Mouse (Mus musculus): Measurements from ENCODE around the gene Idh2. TPM values are rescaled to one million over a fixed set of nuclear protein-coding genes. Genes with fewer than 3 reads are reported as not detected.
"Not testable (repeated sequence)": the region's sequence is repeated elsewhere in the genome, so short reads cannot be mapped to it uniquely, and the experiment has no call there.

The Idh2 gene
- polyA plus RNA-seq, 2 experiments: 457 to 595 TPM

GRCm38 (mm10) chr7:80053147-80053546, 62.0 kb downstream of the Idh2 start:
- ATAC-seq (ENCODE audit: low FRiP score, low read depth) (no peak), DNase-seq (ENCODE audit: low spot score) (no peak)
- 83% methylated on average over 9 of the region's 9 CpGs for WGBS
- Histone ChIP-seq H3K27me3 (ENCODE audit: control insufficient read depth, insufficient read depth, low read length) (no peaks in the 10 kb centered on the region), H3K27ac (replicated peaks; ENCODE audit: low read depth, low read length) (no peak overlapping the region), H3K9me3 (ENCODE audit: control insufficient read depth, low read length) (no peaks in the 10 kb centered on the region), H3K4me2 (replicated peaks; ENCODE audit: low read depth, low read length, severe bottlenecking) (no peak overlapping the region), H3K36me3 (ENCODE audit: control insufficient read depth, insufficient read depth, low read length) (peaks cover 4% of the 10 kb centered on the region; the same call in 1 of the 2 replicates), H3K4me1 (ENCODE audit: control insufficient read depth, insufficient read depth, low read length) (peaks cover 22% of the 10 kb centered on the region), H3K9ac (ENCODE audit: low read depth, low read length, severe bottlenecking) (no peak overlapping the region), H3K4me3 (replicated peaks; ENCODE audit: low read length) (no peak overlapping the region)
- no peak for TF ChIP-seq POLR2A (IDR thresholded peaks at IDR 0.05; ENCODE audit: borderline replicate concordance, extremely low read depth, insufficient read depth, insufficient read length)

GRCm38 (mm10) chr7:80052261-80052660, 62.9 kb downstream of the Idh2 start:
- Histone ChIP-seq H3K4me1 (ENCODE audit: control insufficient read depth, insufficient read depth, low read length) (peaks cover 26% of the 10 kb centered on the region), H3K36me3 (ENCODE audit: control insufficient read depth, insufficient read depth, low read length) (no peaks in the 10 kb centered on the region), H3K9me3 (ENCODE audit: control insufficient read depth, low read length) (no peaks in the 10 kb centered on the region), H3K27me3 (ENCODE audit: control insufficient read depth, insufficient read depth, low read length) (no peaks in the 10 kb centered on the region), H3K9ac (ENCODE audit: low read depth, low read length, severe bottlenecking) (no peak overlapping the region), H3K4me2 (replicated peaks; ENCODE audit: low read depth, low read length, severe bottlenecking) (no peak overlapping the region), H3K27ac (replicated peaks; ENCODE audit: low read depth, low read length) (no peak overlapping the region), H3K4me3 (replicated peaks; ENCODE audit: low read length) (no peak overlapping the region)
- ATAC-seq (ENCODE audit: low FRiP score, low read depth) (no peak), DNase-seq (ENCODE audit: low spot score) (peak; percentile 63)
- 50% methylated on average over 11 of the region's 11 CpGs for WGBS
- no peak for TF ChIP-seq POLR2A (IDR thresholded peaks at IDR 0.05; ENCODE audit: borderline replicate concordance, extremely low read depth, insufficient read depth, insufficient read length)

GRCm38 (mm10) chr7:80051835-80052234, 63.4 kb downstream of the Idh2 start:
- ATAC-seq (ENCODE audit: low FRiP score, low read depth): peak; percentile 46; the same call in 1 of the 2 replicates
- peaks cover 27% of the 10 kb centered on the region for H3K4me1 ChIP-seq (ENCODE audit: control insufficient read depth, insufficient read depth, low read length)
- no peak for DNase-seq (ENCODE audit: low spot score)
- no peaks in the 10 kb centered on the region for H3K9me3 ChIP-seq (ENCODE audit: control insufficient read depth, low read length)
- no peak overlapping the region for H3K9ac ChIP-seq (ENCODE audit: low read depth, low read length, severe bottlenecking)
- H3K27ac ChIP-seq (replicated peaks; ENCODE audit: low read depth, low read length): no peak overlapping the region
- TF ChIP-seq POLR2A (IDR thresholded peaks at IDR 0.05; ENCODE audit: borderline replicate concordance, extremely low read depth, insufficient read depth, insufficient read length): no peak
- 51% methylated on average over 6 of the region's 6 CpGs for WGBS
- H3K27me3 ChIP-seq (ENCODE audit: control insufficient read depth, insufficient read depth, low read length): no peaks in the 10 kb centered on the region
- H3K4me3 ChIP-seq (replicated peaks; ENCODE audit: low read length): no peak overlapping the region
- H3K4me2 ChIP-seq (replicated peaks; ENCODE audit: low read depth, low read length, severe bottlenecking): no peak overlapping the region
- H3K36me3 ChIP-seq (ENCODE audit: control insufficient read depth, insufficient read depth, low read length): no peaks in the 10 kb centered on the region

DNA sequence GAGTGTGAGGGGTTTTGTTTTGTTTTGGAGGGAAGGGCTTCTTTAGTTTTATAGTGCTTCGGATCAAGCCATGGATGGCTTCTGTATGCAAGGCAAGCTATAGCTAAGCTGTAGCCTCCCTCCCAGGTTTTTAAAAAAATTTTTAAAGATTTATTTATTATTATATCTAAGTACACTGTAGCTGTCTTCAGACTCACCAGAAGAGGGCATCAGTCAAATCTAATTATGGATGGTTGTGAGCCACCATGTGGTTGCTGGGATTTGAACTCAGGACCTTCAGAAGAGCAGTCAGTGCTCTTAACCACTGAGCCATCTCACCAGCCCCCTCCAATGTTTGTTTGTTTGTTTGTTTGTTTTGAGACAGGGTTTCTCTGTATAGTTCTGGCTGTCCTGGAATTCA, 64.8 kb downstream of the Idh2 start:
- not testable (repeated sequence) for ATAC-seq (ENCODE audit: low FRiP score, low read depth); H3K27me3 ChIP-seq (ENCODE audit: control insufficient read depth, insufficient read depth, low read length); H3K4me3 ChIP-seq (replicated peaks; ENCODE audit: low read length); H3K9ac ChIP-seq (ENCODE audit: low read depth, low read length, severe bottlenecking); H3K36me3 ChIP-seq (ENCODE audit: control insufficient read depth, insufficient read depth, low read length); DNase-seq (ENCODE audit: low spot score); H3K4me2 ChIP-seq (replicated peaks; ENCODE audit: low read depth, low read length, severe bottlenecking); H3K27ac ChIP-seq (replicated peaks; ENCODE audit: low read depth, low read length); H3K9me3 ChIP-seq (ENCODE audit: control insufficient read depth, low read length)
- peaks cover 32% of the 10 kb centered on the region for H3K4me1 ChIP-seq (ENCODE audit: control insufficient read depth, insufficient read depth, low read length)
- 97% methylated on average over 1 of the region's 1 CpGs for WGBS

GRCm38 (mm10) chr7:80049746-80050145, 65.4 kb downstream of the Idh2 start:
- Histone ChIP-seq H3K27me3 (ENCODE audit: control insufficient read depth, insufficient read depth, low read length) (no peaks in the 10 kb centered on the region), H3K36me3 (ENCODE audit: control insufficient read depth, insufficient read depth, low read length) (no peaks in the 10 kb centered on the region)
- WGBS: 77% methylated on average over 2 of the region's 2 CpGs

DNA sequence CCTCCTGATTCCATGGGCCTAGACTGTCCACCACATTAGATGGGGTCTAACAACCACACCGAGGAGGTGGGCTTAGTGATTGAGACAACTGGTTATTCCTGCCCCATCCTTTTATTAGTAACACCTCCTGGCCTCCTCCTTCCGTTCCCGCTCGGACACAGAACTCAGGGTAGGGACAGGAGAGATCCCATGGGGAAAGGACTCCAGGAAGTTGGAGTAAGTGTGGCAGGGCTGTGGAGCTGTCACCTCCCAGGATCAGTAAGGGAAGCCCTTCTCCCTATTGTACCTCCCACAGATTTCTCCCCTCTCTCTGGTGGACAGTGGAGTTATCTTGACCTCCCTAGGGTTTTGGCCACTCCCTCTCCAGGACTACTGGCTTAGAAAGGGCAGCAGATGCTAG, 68.2 kb downstream of the Idh2 start:
- 79% methylated on average over 4 of the region's 4 CpGs for WGBS

More at GRCm38 (mm10) chr7:80049746-80050145, 65.4 kb downstream of the Idh2 start:
- H3K4me3 ChIP-seq (replicated peaks; ENCODE audit: low read length): no peak overlapping the region
- no peak overlapping the region for H3K9ac ChIP-seq (ENCODE audit: low read depth, low read length, severe bottlenecking)
- ATAC-seq (ENCODE audit: low FRiP score, low read depth) (no peak), DNase-seq (ENCODE audit: low spot score) (no peak)
- H3K27ac ChIP-seq (replicated peaks; ENCODE audit: low read depth, low read length): no peak overlapping the region
- no peak for TF ChIP-seq POLR2A (IDR thresholded peaks at IDR 0.05; ENCODE audit: borderline replicate concordance, extremely low read depth, insufficient read depth, insufficient read length)
- no peaks in the 10 kb centered on the region for H3K9me3 ChIP-seq (ENCODE audit: control insufficient read depth, low read length)
- H3K4me2 ChIP-seq (replicated peaks; ENCODE audit: low read depth, low read length, severe bottlenecking): no peak overlapping the region
- H3K4me1 ChIP-seq (ENCODE audit: control insufficient read depth, insufficient read depth, low read length): peaks cover 32% of the 10 kb centered on the region

More for the DNA sequence above, 68.2 kb downstream of the Idh2 start:
- Histone ChIP-seq H3K27me3 (ENCODE audit: control insufficient read depth, insufficient read depth, low read length) (no peaks in the 10 kb centered on the region), H3K9me3 (ENCODE audit: control insufficient read depth, low read length) (no peaks in the 10 kb centered on the region), H3K9ac (ENCODE audit: low read depth, low read length, severe bottlenecking) (no peak overlapping the region), H3K4me1 (ENCODE audit: control insufficient read depth, insufficient read depth, low read length) (peaks cover 26% of the 10 kb centered on the region), H3K4me2 (replicated peaks; ENCODE audit: low read depth, low read length, severe bottlenecking) (no peak overlapping the region), H3K4me3 (replicated peaks; ENCODE audit: low read length) (no peak overlapping the region), H3K27ac (replicated peaks; ENCODE audit: low read depth, low read length) (no peak overlapping the region), H3K36me3 (ENCODE audit: control insufficient read depth, insufficient read depth, low read length) (no peaks in the 10 kb centered on the region)
- no peak for TF ChIP-seq POLR2A (IDR thresholded peaks at IDR 0.05; ENCODE audit: borderline replicate concordance, extremely low read depth, insufficient read depth, insufficient read length)
- DNase-seq (ENCODE audit: low spot score) (no peak), ATAC-seq (ENCODE audit: low FRiP score, low read depth) (no peak)

Other genes with a start within 250 kb of the Idh2 start
- 23.1 and 28.8 TPM in 2 replicates for gene Ap3s2, start 194.7 kb downstream of the Idh2 start, polyA plus RNA-seq (2012; rRNA removed)
- 27.3 and 30.3 TPM in 2 replicates for gene Ap3s2, start 194.7 kb downstream of the Idh2 start, polyA plus RNA-seq (2014; fragmentation: Nextera tagmentation; extraction: Ambion mirVana)
- 14.8 and 15.3 TPM in 2 replicates for gene Arpin, start 180.0 kb downstream of the Idh2 start, polyA plus RNA-seq (2012; rRNA removed)
- 25.6 and 26.8 TPM in 2 replicates for gene Arpin, start 180.0 kb downstream of the Idh2 start, polyA plus RNA-seq (2014; fragmentation: Nextera tagmentation; extraction: Ambion mirVana)
- 24.7 and 35.5 TPM in 2 replicates for gene Zfp710, start 90.6 kb downstream of the Idh2 start, polyA plus RNA-seq (2012; rRNA removed)
- gene Zfp710, start 90.6 kb downstream of the Idh2 start, polyA plus RNA-seq (2014; fragmentation: Nextera tagmentation; extraction: Ambion mirVana): 15.0 and 16.9 TPM in 2 replicates
- 8.2 and 12.3 TPM in 2 replicates for gene Sema4b, start 71.4 kb upstream of the Idh2 start, polyA plus RNA-seq (2012; rRNA removed)
- gene Sema4b, start 71.4 kb upstream of the Idh2 start, polyA plus RNA-seq (2014; fragmentation: Nextera tagmentation; extraction: Ambion mirVana): 11.5 and 12.0 TPM in 2 replicates
- gene Cib1, start 117.4 kb upstream of the Idh2 start, polyA plus RNA-seq (2012; rRNA removed): 37.8 and 52.0 TPM in 2 replicates
- 66.1 and 72.1 TPM in 2 replicates for gene Cib1, start 117.4 kb upstream of the Idh2 start, polyA plus RNA-seq (2014; fragmentation: Nextera tagmentation; extraction: Ambion mirVana)
- 2.0 TPM in 2 replicates for gene Gdpgp1, start 117.5 kb upstream of the Idh2 start, polyA plus RNA-seq (2012; rRNA removed)
- gene Gdpgp1, start 117.5 kb upstream of the Idh2 start, polyA plus RNA-seq (2014; fragmentation: Nextera tagmentation; extraction: Ambion mirVana): 2.1 and 2.4 TPM in 2 replicates
- 0.28 and 0.59 TPM in 2 replicates for gene Ttll13, start 131.0 kb upstream of the Idh2 start, polyA plus RNA-seq (2012; rRNA removed)
- gene Ttll13, start 131.0 kb upstream of the Idh2 start, polyA plus RNA-seq (2014; fragmentation: Nextera tagmentation; extraction: Ambion mirVana): 0.73 and 0.94 TPM in 2 replicates
- gene Ngrn, start 145.8 kb upstream of the Idh2 start, polyA plus RNA-seq (2012; rRNA removed): 50.0 and 51.6 TPM in 2 replicates
- 47.5 and 49.9 TPM in 2 replicates for gene Ngrn, start 145.8 kb upstream of the Idh2 start, polyA plus RNA-seq (2014; fragmentation: Nextera tagmentation; extraction: Ambion mirVana)
- 17.0 and 19.1 TPM in 2 replicates for gene Vps33b, start 154.3 kb upstream of the Idh2 start, polyA plus RNA-seq (2012; rRNA removed)
- gene Vps33b, start 154.3 kb upstream of the Idh2 start, polyA plus RNA-seq (2014; fragmentation: Nextera tagmentation; extraction: Ambion mirVana): 8.6 and 9.2 TPM in 2 replicates
- 78.5 and 79.9 TPM in 2 replicates for gene Prc1, start 179.1 kb upstream of the Idh2 start, polyA plus RNA-seq (2012; rRNA removed)
- 109 and 111 TPM in 2 replicates for gene Prc1, start 179.1 kb upstream of the Idh2 start, polyA plus RNA-seq (2014; fragmentation: Nextera tagmentation; extraction: Ambion mirVana)
- 22.5 and 26.2 TPM in 2 replicates for gene Rccd1, start 209.1 kb upstream of the Idh2 start, polyA plus RNA-seq (2012; rRNA removed)
- gene Rccd1, start 209.1 kb upstream of the Idh2 start, polyA plus RNA-seq (2014; fragmentation: Nextera tagmentation; extraction: Ambion mirVana): 8.0 and 10.2 TPM in 2 replicates
- gene Unc45a, start 225.6 kb upstream of the Idh2 start, polyA plus RNA-seq (2012; rRNA removed): 55.1 and 62.6 TPM in 2 replicates
- 36.9 and 40.4 TPM in 2 replicates for gene Unc45a, start 225.6 kb upstream of the Idh2 start, polyA plus RNA-seq (2014; fragmentation: Nextera tagmentation; extraction: Ambion mirVana)
- 48.8 and 50.4 TPM in 2 replicates for gene Hddc3, start 227.7 kb upstream of the Idh2 start, polyA plus RNA-seq (2012; rRNA removed)
- 23.1 and 23.8 TPM in 2 replicates for gene Hddc3, start 227.7 kb upstream of the Idh2 start, polyA plus RNA-seq (2014; fragmentation: Nextera tagmentation; extraction: Ambion mirVana)

All from limb, embryonic 14.5 days (tissue).